Mouse (Mus musculus): Measurements from ENCODE around the gene Ctdspl.

- TF ChIP-seq MAFK (IDR thresholded peaks at IDR 0.05; ENCODE audit: insufficient read depth, low read depth, low read length) (no peak), HCFC1 (IDR thresholded peaks at IDR 0.05; ENCODE audit: borderline replicate concordance, insufficient read depth, low read length) (no peak), ZNF384 (IDR thresholded peaks at IDR 0.05; ENCODE audit: low read depth, low read length) (no peak), CHD2 (IDR thresholded peaks at IDR 0.05; ENCODE audit: low read depth, low read length) (no peak)
These were observed 147.1 kb downstream of the Ctdspl start for GRCm38 (mm10) chr9:119073184-119073895.
